8 mouse cellular contexts compared by ENCODE assay signal in the genomic region with DNA sequence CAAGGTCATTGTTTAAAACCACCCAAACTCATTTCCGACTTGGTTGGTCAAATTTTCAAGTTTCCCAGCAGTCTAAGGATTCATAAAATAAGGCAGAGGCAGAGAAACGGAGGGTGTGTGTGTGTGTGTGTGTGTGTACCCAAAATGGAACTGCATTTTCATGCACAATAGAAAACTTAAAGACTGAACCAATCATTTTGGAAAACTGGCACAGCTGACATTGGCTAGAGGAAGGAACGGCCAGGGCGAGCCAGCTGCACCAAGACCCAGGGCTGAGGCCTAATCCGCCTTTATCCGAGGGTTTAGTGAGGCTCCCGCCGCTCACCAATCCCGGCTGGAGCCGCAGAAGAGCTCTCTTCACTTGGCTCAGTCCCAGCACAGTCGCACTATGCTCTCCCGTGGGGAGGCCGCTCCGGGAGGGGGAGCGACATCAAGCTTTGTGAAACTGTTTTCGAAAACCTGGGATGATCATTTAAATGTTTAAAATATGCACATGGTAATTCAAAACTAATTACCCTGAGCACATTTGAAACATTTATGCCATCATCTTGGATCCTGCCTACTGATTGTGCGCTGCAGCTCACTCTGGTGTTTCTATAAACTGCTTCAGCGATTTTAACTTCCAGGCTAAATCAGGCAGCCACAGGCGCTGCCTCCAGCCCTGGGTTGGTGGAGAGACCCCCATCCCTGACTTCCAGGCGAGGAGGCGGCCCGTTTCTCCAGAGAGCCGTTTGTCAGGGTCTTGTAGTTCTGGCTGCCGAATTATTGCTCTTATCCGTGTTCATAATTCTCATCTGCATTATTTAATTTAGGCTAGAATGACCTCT. TPM values are rescaled to one million over a fixed set of nuclear protein-coding genes. Genes with fewer than 3 reads are reported as not detected.
A peak's percentile ranks its signal among the peaks of the same experiment; 100 is the strongest.
DNase-seq lines count a peak whose midpoint lies in the region; ATAC-seq and TF ChIP-seq lines count a peak whose summit lies in the region.

No protein-coding gene starts in this region.

- intact Hi-C loops in gastrocnemius, postnatal 14 days (cut with DNase I; ENCODE audit: low total_unique reads), result loop anchor here (5.0 kb wide), 1 partner anchor 99 kb away; the partner anchor contains the start of genes Dph1 and Rtn4rl1

- H3K9ac ChIP-seq in stomach, embryonic 14.5 days (replicated peaks; ENCODE audit: low read depth, low read length), result no peak overlapping the region

- WGBS in limb, embryonic 10.5 days, result 35% methylated on average over 25 of the region's 25 CpGs
- 27% methylated on average over 25 of the region's 25 CpGs for WGBS in stomach, embryonic 14.5 days
- 28% methylated on average over 25 of the region's 25 CpGs for WGBS in cerebellum, adult 2 months

- no peaks in the 10 kb centered on the region for H3K9me3 ChIP-seq in limb, embryonic 10.5 days (replicated peaks)
- no peaks in the 10 kb centered on the region for H3K9me3 ChIP-seq in stomach, embryonic 14.5 days (ENCODE audit: control insufficient read depth, low read depth, low read length)

- peaks cover 15% of the 10 kb centered on the region; the same call in 1 of the 2 replicates for H3K4me1 ChIP-seq in limb, embryonic 10.5 days
- peaks cover 15% of the 10 kb centered on the region; the same call in 1 of the 2 replicates for H3K4me1 ChIP-seq in stomach, embryonic 14.5 days (ENCODE audit: control insufficient read depth, insufficient read depth, low read length)
- no peaks in the 10 kb centered on the region for H3K4me1 ChIP-seq in cerebellum, adult 2 months (ENCODE audit: control insufficient read depth, insufficient read depth, low read length)

- H3K27me3 ChIP-seq in limb, embryonic 10.5 days (ENCODE audit: low read depth, poor library complexity, severe bottlenecking), result peaks cover 47% of the 10 kb centered on the region
- H3K27me3 ChIP-seq in stomach, embryonic 14.5 days (ENCODE audit: control insufficient read depth, insufficient read depth, low read length), result no peaks in the 10 kb centered on the region
- no peaks in the 10 kb centered on the region for H3K27me3 ChIP-seq in cerebellum, adult 2 months (ENCODE audit: control insufficient read depth, insufficient read depth, low read length)

- 0 out of 2 replicates have a peak overlapping the region, but pooled peaks have one; percentile 7 for H3K4me3 ChIP-seq in limb, embryonic 10.5 days
- no peak overlapping the region for H3K4me3 ChIP-seq in stomach, embryonic 14.5 days (ENCODE audit: low read depth, low read length)
- H3K4me3 ChIP-seq in cerebellum, adult 2 months (replicated peaks; ENCODE audit: insufficient read depth, low read depth, low read length), result no peak overlapping the region

- peak overlapping the region; percentile 27; the same call in 1 of the 2 replicates for H3K4me2 ChIP-seq in stomach, embryonic 14.5 days (replicated peaks; ENCODE audit: low read depth, low read length)

- no peak for TF ChIP-seq POLR2A in cerebellum, adult 2 months (IDR thresholded peaks at IDR 0.05; ENCODE audit: borderline replicate concordance, insufficient read depth, low read length)

- no peak for TF ChIP-seq CTCF in cerebellum, adult 2 months (IDR thresholded peaks at IDR 0.05; ENCODE audit: borderline replicate concordance, insufficient read depth, low read depth, low read length)

- peak; percentile 34 for DNase-seq in gastrocnemius, postnatal 14 days
- DNase-seq in gastrocnemius, postnatal 10 days, result no peak
- peak; percentile 9 for DNase-seq in Muller cell, postnatal 12 days (ENCODE audit: inconsistent ontology term)
- DNase-seq in heart, postnatal 4 days, result peak; percentile 52
- no peak for DNase-seq in limb, embryonic 10.5 days (ENCODE audit: low spot score)
- no peak for DNase-seq in lung, adult 18-20 months
- DNase-seq in cerebellum, adult 2 months, result no peak

- peak overlapping the region; percentile 33; the same call in 1 of the 2 replicates for H3K27ac ChIP-seq in limb, embryonic 10.5 days
- no peak overlapping the region for H3K27ac ChIP-seq in stomach, embryonic 14.5 days (ENCODE audit: low read length)
- no peak overlapping the region for H3K27ac ChIP-seq in cerebellum, adult 2 months (ENCODE audit: insufficient read depth, low read length)

- peak; percentile 49; the same call in 1 of the 2 replicates for ATAC-seq in stomach, embryonic 14.5 days (ENCODE audit: insufficient number of reproducible peaks, insufficient read depth, low FRiP score, low read depth)

- H3K36me3 ChIP-seq in limb, embryonic 10.5 days, result no peaks in the 10 kb centered on the region
- no peaks in the 10 kb centered on the region for H3K36me3 ChIP-seq in stomach, embryonic 14.5 days (ENCODE audit: control insufficient read depth, insufficient read depth, low read length)

RNA-seq across cellular contexts. Expression of gene Rpa1, which starts 56.5 kb away (rescaled TPM):
- 10 to 100 TPM; 63.3 to 64.6 TPM for total RNA-seq in gastrocnemius, postnatal 14 days (2021)
- total RNA-seq in gastrocnemius, postnatal 10 days (2021), result 10 to 100 TPM; 56.8 to 59.3 TPM
- total RNA-seq in heart, postnatal 4 days (2021), result 100 to 1,000 TPM; 109 to 114 TPM
- polyA plus RNA-seq in limb, embryonic 10.5 days (2016; fragmentation: Nextera tagmentation; extraction: Ambion mirVana), result 178 and 185 TPM in 2 replicates
- polyA plus RNA-seq in stomach, embryonic 14.5 days (2014; fragmentation: Nextera tagmentation; extraction: Ambion mirVana), result 111 and 121 TPM in 2 replicates
- 59.3 and 64.2 TPM in 2 replicates for polyA plus RNA-seq in cerebellum, adult 2 months (2012; rRNA removed)

RNA-seq across cellular contexts. Expression of gene Smyd4, which starts 56.6 kb away (rescaled TPM):
- 1 to 10 TPM; 3.3 to 5.7 TPM for total RNA-seq in gastrocnemius, postnatal 14 days (2021)
- 1 to 10 TPM; 6.1 to 6.6 TPM for total RNA-seq in gastrocnemius, postnatal 10 days (2021)
- total RNA-seq in heart, postnatal 4 days (2021), result 1 to 10 TPM; 6.4 to 8.5 TPM
- 15.0 and 17.1 TPM in 2 replicates for polyA plus RNA-seq in limb, embryonic 10.5 days (2016; fragmentation: Nextera tagmentation; extraction: Ambion mirVana)
- 12.6 and 14.2 TPM in 2 replicates for polyA plus RNA-seq in stomach, embryonic 14.5 days (2014; fragmentation: Nextera tagmentation; extraction: Ambion mirVana)
- polyA plus RNA-seq in cerebellum, adult 2 months (2012; rRNA removed), result 9.1 and 9.2 TPM in 2 replicates

Comparison
In these comparisons a context has a peak if more than half of its experiments do, and no peak if none do; other contexts are left out.
1. DNase-seq: peak in gastrocnemius, postnatal 14 days (single experiment), Muller cell, postnatal 12 days (single experiment) and heart, postnatal 4 days (single experiment); none in gastrocnemius, postnatal 10 days (single experiment), limb, embryonic 10.5 days (single experiment), lung, adult 18-20 months (0 of 2) and cerebellum, adult 2 months (0 of 2).